Mouse (Mus musculus): ENCODE data around the gene Clic6. TPM values are rescaled to one million over a fixed set of nuclear protein-coding genes. Genes with fewer than 3 reads are reported as not detected.

The Clic6 gene
- polyA plus RNA-seq, 1 experiment from 2014 or later: 38.5 TPM

DNA sequence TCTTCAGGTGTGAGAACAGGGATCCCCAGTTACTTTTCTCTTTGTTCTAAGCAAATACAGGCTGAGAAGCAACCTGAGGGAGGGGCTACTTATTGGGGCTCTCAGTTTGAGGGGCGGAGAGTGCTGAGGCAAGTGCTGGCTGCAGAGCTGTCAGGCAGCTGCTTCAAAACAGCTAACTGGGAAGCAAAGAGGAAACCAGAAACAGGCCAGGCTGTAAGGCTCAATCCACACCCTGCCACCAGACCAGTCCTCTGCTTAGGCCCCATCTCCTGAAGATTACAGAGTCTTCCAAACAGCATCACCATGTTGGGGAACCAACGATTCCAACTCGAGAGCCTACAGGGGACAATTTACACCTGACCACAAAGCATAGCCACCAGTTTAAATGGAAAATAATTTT lies 12.6 kb upstream of the Clic6 start:
- Histone ChIP-seq H3K9ac (no peak overlapping the region), H3K9me3 (no peaks in the 10 kb centered on the region), H3K4me3 (replicated peaks) (no peak overlapping the region), H3K27me3 (replicated peaks) (no peaks in the 10 kb centered on the region), H3K36me3 (no peaks in the 10 kb centered on the region), H3K4me2 (no peak overlapping the region), H3K27ac (no peak overlapping the region), H3K4me1 (no peaks in the 10 kb centered on the region)
- ATAC-seq (ENCODE audit: insufficient read depth, low FRiP score, low read depth): no peak
- 63% methylated on average over 3 of the region's 3 CpGs for WGBS

- Histone ChIP-seq H3K4me1 (0 out of 2 replicates have a peak, but pooled peaks cover 3% of the 10 kb centered on the region), H3K36me3 (no peaks in the 10 kb centered on the region), H3K9ac (no peak overlapping the region), H3K4me2 (peak overlapping the region; percentile 21; the same call in 1 of the 2 replicates), H3K27ac (peak overlapping the region; percentile 36; the same call in 1 of the 2 replicates), H3K9me3 (no peaks in the 10 kb centered on the region), H3K27me3 (replicated peaks) (0 out of 2 replicates have a peak, but pooled peaks cover 7% of the 10 kb centered on the region), H3K4me3 (replicated peaks) (no peak overlapping the region)
- ATAC-seq (ENCODE audit: insufficient read depth, low FRiP score, low read depth): peak; percentile 80; the same call in 1 of the 2 replicates
- WGBS: 53% methylated on average over 25 of the region's 25 CpGs
Measured at GRCm38 (mm10) chr16:92475093-92475860, 10.3 kb upstream of the Clic6 start.

DNA sequence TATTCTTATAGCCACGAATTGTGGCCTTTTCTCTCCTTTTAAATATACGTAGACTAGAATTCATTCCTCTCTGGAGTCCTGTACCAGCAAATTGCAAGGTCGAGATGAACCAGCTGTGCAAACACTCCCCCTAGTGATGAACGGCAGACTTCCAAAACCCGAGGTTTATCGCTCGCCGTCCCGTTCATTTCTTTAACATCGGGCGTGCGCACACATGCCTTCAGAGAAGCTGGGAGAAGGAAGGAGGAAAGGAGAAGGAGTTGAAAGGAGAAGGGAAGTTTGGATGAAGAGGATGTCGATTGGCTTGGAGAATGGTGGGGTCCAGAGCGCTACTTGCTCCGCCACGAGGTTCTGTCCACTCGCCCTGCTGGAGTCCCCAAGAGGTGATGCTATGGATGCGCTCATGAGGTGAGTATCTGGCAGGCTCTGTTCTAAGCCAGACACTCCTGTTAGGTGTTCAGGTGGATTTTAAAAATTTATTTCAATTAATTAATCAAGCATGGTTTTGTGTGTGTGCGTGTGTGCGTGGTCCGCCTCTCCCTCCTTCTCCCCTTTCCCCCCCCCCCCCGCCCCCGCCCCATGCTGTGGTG lies 6.9 kb upstream of the Clic6 start:
- H3K36me3 ChIP-seq: no peaks in the 10 kb centered on the region
- 0 out of 2 replicates have a peak, but pooled peaks cover 7% of the 10 kb centered on the region for H3K27me3 ChIP-seq (replicated peaks)
- no peak overlapping the region for H3K9ac ChIP-seq
- no peak overlapping the region for H3K27ac ChIP-seq
- no peak for ATAC-seq (ENCODE audit: insufficient read depth, low FRiP score, low read depth)
- peak overlapping the region; percentile 41 for H3K4me2 ChIP-seq
- 0 out of 2 replicates have a peak, but pooled peaks cover 3% of the 10 kb centered on the region for H3K4me1 ChIP-seq
- no peak overlapping the region; the same call in 1 of the 2 replicates for H3K4me3 ChIP-seq (replicated peaks)
- 8% methylated on average over 23 of the region's 23 CpGs for WGBS
- H3K9me3 ChIP-seq: no peaks in the 10 kb centered on the region

DNA sequence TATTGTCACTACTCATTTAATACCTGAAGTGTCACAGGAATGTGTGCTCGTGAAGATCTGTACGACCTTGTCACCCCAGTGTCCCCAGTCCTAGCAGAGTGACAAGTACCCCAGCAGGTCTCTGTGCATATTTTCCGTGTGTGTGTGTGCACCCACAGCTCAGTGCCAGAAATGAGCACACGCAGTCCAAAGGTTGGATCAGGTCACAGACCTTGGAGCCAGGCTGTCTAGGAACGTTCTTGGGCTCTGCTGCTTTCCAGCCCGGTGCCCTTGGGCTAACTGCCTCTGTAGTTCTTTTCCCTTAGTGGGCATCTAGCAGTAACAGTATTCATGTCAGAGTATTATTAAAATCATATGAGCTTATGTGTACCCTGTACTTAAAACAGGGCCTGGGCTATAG lies 1.6 kb downstream of the Clic6 start:
- H3K27ac ChIP-seq: no peak overlapping the region
- no peaks in the 10 kb centered on the region for H3K27me3 ChIP-seq (replicated peaks)
- WGBS: 67% methylated on average over 6 of the region's 6 CpGs
- no peaks in the 10 kb centered on the region for H3K36me3 ChIP-seq
- H3K4me1 ChIP-seq: no peaks in the 10 kb centered on the region
- H3K9ac ChIP-seq: no peak overlapping the region
- H3K9me3 ChIP-seq: no peaks in the 10 kb centered on the region
- no peak overlapping the region for H3K4me2 ChIP-seq
- no peak overlapping the region for H3K4me3 ChIP-seq (replicated peaks)
- ATAC-seq (ENCODE audit: insufficient read depth, low FRiP score, low read depth): no peak

- Histone ChIP-seq H3K9me3 (no peaks in the 10 kb centered on the region), H3K27ac (no peak overlapping the region), H3K4me2 (no peak overlapping the region), H3K4me3 (replicated peaks) (no peak overlapping the region), H3K9ac (no peak overlapping the region), H3K4me1 (no peaks in the 10 kb centered on the region), H3K27me3 (replicated peaks) (no peaks in the 10 kb centered on the region), H3K36me3 (no peaks in the 10 kb centered on the region)
- no peak for ATAC-seq (ENCODE audit: insufficient read depth, low FRiP score, low read depth)
- WGBS: 54% methylated on average over 4 of the region's 4 CpGs
Measured at GRCm38 (mm10) chr16:92487489-92487888, 2.0 kb downstream of the Clic6 start.

GRCm38 (mm10) chr16:92488456-92488855 lies 2.9 kb downstream of the Clic6 start:
- H3K27ac ChIP-seq: no peak overlapping the region
- H3K9ac ChIP-seq: no peak overlapping the region
- H3K36me3 ChIP-seq: no peaks in the 10 kb centered on the region
- H3K4me3 ChIP-seq (replicated peaks): no peak overlapping the region
- no peak overlapping the region for H3K4me2 ChIP-seq
- H3K4me1 ChIP-seq: no peaks in the 10 kb centered on the region
- no peaks in the 10 kb centered on the region for H3K27me3 ChIP-seq (replicated peaks)
- WGBS: 87% methylated on average over 5 of the region's 5 CpGs
- ATAC-seq (ENCODE audit: insufficient read depth, low FRiP score, low read depth): no peak
- no peaks in the 10 kb centered on the region for H3K9me3 ChIP-seq

GRCm38 (mm10) chr16:92489356-92489755 lies 3.8 kb downstream of the Clic6 start:
- 59% methylated on average over 9 of the region's 9 CpGs for WGBS
- Histone ChIP-seq H3K4me2 (no peak overlapping the region), H3K36me3 (no peaks in the 10 kb centered on the region), H3K9ac (no peak overlapping the region), H3K27me3 (replicated peaks) (no peaks in the 10 kb centered on the region), H3K4me3 (replicated peaks) (no peak overlapping the region), H3K27ac (peak overlapping the region; percentile 84), H3K9me3 (no peaks in the 10 kb centered on the region), H3K4me1 (no peaks in the 10 kb centered on the region)
- peak; percentile 59; the same call in 1 of the 2 replicates for ATAC-seq (ENCODE audit: insufficient read depth, low FRiP score, low read depth)

DNA sequence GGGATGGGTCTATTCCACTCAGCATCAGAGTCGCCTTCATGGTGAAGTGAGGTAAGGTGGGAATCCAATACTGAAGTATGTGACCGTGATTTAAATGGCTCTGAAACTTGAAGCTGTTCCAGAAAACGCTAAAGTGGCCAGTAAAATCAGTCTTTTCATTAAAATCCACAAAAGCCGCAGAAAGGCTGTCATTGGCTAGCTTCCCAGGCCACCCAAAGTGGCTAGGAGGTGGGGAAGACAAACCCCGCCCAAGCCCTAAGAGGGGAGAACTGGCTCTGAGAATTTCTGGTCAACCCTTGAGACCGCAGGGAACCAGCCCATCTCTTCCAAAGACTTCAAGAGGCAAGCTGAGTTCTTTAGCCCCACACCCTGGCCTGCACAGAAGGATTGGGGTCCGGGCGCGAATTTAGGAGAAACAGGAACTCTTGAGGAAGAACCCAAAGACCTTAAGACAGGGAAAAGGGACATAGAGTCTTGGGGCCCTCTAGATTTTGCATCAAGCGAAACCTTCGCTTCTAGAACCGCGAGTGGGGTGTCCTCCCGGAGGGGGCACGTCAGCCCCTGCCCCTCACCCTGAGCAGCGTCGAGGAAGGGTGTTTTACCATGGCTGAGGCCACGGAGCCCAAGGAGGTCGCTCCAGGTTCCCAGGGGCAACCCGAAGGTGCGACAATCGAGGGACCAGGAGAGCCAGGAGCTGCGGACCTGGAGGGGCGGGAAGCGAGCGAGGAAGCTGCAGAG lies 12.5 kb downstream of the Clic6 start:
- WGBS: 11% methylated on average over 26 of the region's 26 CpGs
- no peaks in the 10 kb centered on the region for H3K36me3 ChIP-seq
- peak overlapping the region; percentile 39 for H3K9ac ChIP-seq
- ATAC-seq (ENCODE audit: insufficient read depth, low FRiP score, low read depth): no peak
- peaks cover 16% of the 10 kb centered on the region for H3K4me1 ChIP-seq
- peak overlapping the region; percentile 52 for H3K4me3 ChIP-seq (replicated peaks)
- peaks cover 22% of the 10 kb centered on the region for H3K27me3 ChIP-seq (replicated peaks)
- H3K27ac ChIP-seq: peak overlapping the region; percentile 61; the same call in 1 of the 2 replicates
- no peaks in the 10 kb centered on the region for H3K9me3 ChIP-seq
- peak overlapping the region; percentile 91 for H3K4me2 ChIP-seq

DNA sequence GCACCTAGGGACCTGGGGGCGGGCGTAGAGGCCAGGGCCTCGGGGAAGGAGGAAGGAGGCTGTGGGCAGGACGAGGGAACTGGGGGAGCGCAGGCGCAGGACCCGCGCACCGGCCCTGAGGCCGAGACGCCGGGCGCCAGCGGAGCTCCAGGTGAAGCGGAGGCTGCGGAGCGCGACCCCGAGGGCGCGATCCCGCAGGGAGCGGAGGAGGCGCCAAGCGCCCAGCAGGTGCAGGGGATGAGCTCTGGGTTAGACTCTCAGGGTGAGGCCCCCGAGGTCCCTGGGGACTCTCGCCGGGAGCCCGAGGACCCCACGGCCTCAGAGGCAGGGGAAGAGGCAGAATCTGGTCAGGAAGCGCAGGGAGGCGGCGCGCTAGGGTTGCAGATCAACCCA lies 13.0 kb downstream of the Clic6 start:
- Histone ChIP-seq H3K4me3 (replicated peaks) (peak overlapping the region; percentile 52), H3K27me3 (replicated peaks) (peaks cover 22% of the 10 kb centered on the region), H3K36me3 (no peaks in the 10 kb centered on the region), H3K4me2 (peak overlapping the region; percentile 91), H3K9ac (peak overlapping the region; percentile 39), H3K27ac (peak overlapping the region; percentile 61; the same call in 1 of the 2 replicates), H3K4me1 (peaks cover 16% of the 10 kb centered on the region), H3K9me3 (no peaks in the 10 kb centered on the region)
- WGBS: under 1% methylated on average over 34 of the region's 34 CpGs
- peak; percentile 61 for ATAC-seq (ENCODE audit: insufficient read depth, low FRiP score, low read depth)

- H3K4me1 ChIP-seq: peaks cover 16% of the 10 kb centered on the region
- ATAC-seq (ENCODE audit: insufficient read depth, low FRiP score, low read depth): no peak
- 19% methylated on average over 15 of the region's 15 CpGs for WGBS
- H3K27ac ChIP-seq: no peak overlapping the region
- H3K9ac ChIP-seq: peak overlapping the region; percentile 39; the same call in 1 of the 2 replicates
- peaks cover 22% of the 10 kb centered on the region for H3K27me3 ChIP-seq (replicated peaks)
- H3K4me2 ChIP-seq: peak overlapping the region; percentile 91
- peak overlapping the region; percentile 52 for H3K4me3 ChIP-seq (replicated peaks)
- H3K9me3 ChIP-seq: no peaks in the 10 kb centered on the region
- no peaks in the 10 kb centered on the region for H3K36me3 ChIP-seq
Measured at GRCm38 (mm10) chr16:92499324-92499723, 13.8 kb downstream of the Clic6 start.

DNA sequence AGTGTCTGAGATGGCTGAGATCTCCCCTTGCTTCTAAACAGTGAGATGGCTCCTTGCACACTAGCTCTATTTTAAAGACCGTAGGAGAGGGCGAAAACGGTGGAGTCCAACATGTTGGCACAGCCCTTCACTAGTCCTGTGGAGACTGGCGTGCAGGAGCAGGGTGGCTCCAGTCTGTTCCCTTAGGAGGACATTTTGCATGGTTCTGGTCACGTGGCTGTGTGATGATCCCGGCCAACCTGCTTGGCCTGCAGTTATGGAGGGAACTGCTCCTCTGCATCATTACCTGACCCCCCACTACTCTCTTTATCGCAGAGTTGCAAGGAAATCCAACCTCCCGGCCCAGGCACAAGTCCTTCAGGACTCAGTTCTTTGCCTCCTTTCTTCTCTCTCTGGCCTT lies 15.0 kb downstream of the Clic6 start:
- 71% methylated on average over 8 of the region's 8 CpGs for WGBS
- H3K27me3 ChIP-seq (replicated peaks): peaks cover 22% of the 10 kb centered on the region
- peak overlapping the region; percentile 91 for H3K4me2 ChIP-seq
- no peaks in the 10 kb centered on the region for H3K9me3 ChIP-seq
- no peak overlapping the region; the same call in 1 of the 2 replicates for H3K4me3 ChIP-seq (replicated peaks)
- no peak overlapping the region for H3K9ac ChIP-seq
- peaks cover 16% of the 10 kb centered on the region for H3K4me1 ChIP-seq
- H3K27ac ChIP-seq: no peak overlapping the region
- H3K36me3 ChIP-seq: no peaks in the 10 kb centered on the region
- no peak for ATAC-seq (ENCODE audit: insufficient read depth, low FRiP score, low read depth)

Data from stomach, embryonic 15.5 days (tissue).